Mouse (Mus musculus) embryo, embryonic 11.5 days (tissue): ENCODE data around the gene Olfr389.

Experiments used
- DNase-seq: peaks from one replicate; pipeline ENCODE4 v3.0.0-alpha.2; 2012; ENCODE audit warnings: low read depth, low spot score

The Olfr389 gene

DNA sequence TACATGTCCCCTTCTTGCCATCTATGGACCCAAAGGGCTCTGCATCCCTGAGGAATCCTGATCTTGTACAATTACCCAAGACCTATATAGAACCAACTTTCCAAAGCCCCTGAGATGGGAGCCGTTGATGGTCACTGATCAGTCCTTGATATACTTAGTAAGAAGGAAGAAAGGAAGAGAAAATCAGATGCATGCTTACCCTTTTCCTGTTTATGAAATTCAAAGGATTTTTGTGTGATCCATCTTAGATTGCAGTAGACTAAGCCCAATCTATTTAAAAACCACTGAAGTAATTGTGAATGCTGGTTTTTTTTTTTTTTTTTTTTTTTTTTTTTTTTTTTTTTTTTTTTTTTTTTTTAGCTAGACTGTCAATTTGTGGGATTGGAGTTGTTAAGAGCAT is at the start of gene Olfr389:
Olfr389 (minus strand) TSS at position 101 of the 400 bp plus-strand sequence.
- DNase-seq = no peak

DNA sequence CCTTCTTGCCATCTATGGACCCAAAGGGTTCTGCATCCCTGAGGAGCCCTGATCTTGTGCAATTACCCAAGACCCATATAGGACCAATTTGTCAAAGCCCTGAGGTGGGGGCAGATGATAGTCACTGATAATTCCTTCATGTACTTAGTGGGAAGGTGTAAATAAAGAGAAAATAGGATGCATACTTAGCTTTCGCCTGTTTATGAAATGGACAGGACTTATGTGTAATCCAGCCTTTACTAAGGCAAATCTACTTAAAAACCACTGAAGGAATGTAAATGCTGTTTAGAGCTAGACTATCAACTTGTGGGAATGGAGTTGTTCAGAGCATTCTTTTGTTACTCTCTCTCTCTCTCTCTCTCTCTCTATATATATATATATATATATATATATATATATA is 36.4 kb upstream of the Olfr389 start, which contains the start of gene Olfr392:
Olfr392 (minus strand) TSS at position 101 of the 400 bp plus-strand sequence.
- no peak for DNase-seq

DNA sequence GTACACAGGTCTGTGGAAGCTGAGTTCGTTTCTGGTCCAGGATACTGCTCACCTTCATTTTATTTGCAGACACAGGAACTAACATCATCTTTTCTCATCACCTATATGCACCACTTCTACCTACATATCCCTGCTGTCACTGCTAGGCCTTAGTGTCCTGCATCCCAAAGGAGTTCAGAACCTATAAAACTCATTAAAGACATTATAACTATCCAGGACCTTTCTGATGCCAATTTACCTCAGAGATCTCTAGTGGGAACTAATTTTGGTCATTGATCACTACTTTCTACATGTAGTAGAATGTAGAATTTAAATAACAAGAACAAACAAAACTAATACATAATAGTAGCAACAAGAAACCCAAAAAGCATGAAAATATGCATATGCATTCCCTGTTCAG is 22.4 kb upstream of the Olfr389 start, which contains the start of gene Olfr391-ps:
Olfr391-ps (minus strand) TSS at position 101 of the 400 bp plus-strand sequence.
- no peak for DNase-seq

DNA sequence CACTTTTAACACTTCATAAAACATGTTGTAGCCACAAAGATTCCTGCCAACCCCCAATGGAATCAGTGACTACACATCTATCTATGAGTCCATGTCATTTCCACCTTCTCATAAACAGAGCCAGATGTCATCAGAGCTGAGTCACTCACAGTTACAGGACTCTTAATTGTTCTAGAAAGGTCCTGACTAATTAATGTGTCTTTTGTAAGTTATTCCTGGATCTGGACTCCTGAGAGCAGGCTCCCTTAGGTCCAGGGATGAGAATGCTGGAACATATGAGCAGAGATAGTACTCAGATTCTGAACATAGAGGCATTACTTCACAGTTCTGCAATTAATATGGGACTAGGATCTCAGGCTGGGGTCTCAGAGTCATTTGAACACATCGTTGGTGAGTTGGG is 2.2 kb upstream of the Olfr389 start, which contains the start of gene Olfr390:
Olfr390 (plus strand) TSS at position 301 of the 400 bp plus-strand sequence.
- DNase-seq = no peak

DNA sequence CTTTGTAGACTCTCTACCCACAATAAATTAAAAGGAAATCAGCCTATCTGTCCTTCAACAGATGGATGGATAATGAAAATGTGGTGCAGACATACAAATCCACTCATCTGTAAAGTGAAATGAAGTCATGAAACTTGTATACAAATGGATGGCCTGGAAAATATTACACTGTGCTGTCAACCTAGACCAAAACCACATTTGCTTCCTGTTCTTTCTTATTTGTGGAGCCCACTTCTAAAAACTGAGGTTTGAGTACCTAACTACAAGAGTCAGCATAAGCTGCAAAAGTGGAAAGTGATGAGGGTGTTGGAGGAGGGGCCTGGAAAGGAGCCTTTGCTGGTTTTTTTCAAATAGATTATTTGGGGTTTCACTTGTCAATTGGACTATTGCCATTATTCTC is 21.4 kb downstream of the Olfr389 start:
- DNase-seq = no peak
